Mouse (Mus musculus): ENCODE results near the gene Klhdc7b. TPM values are rescaled to one million over a fixed set of nuclear protein-coding genes. Genes with fewer than 3 reads are reported as not detected.

Gene Klhdc7b
- polyA plus RNA-seq, 1 experiment from 2014 or later = 0.04 TPM

DNA sequence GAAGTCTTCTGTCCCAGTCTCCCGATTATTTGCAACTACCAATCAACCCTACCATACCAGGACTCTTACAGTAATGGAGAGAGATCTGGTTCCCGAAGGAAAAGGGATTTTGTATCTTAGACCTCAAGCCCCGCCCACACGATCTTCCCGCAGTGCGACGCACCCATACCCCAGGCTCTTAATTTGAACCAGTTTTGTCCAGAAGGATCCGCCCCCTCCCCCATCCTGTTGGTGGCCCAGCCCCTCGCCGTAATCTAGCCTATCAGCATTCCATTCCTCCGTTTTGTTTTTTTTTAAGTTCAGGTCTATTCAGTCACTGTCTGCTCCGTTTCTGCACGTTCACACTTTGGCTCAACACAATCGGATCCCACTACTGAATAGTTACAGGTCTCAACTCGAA lies 28.3 kb upstream of the Klhdc7b start:
- WGBS = under 1% methylated on average over 15 of the region's 15 CpGs
- H3K36me3 ChIP-seq (replicated peaks) = peaks cover 64% of the 10 kb centered on the region

DNA sequence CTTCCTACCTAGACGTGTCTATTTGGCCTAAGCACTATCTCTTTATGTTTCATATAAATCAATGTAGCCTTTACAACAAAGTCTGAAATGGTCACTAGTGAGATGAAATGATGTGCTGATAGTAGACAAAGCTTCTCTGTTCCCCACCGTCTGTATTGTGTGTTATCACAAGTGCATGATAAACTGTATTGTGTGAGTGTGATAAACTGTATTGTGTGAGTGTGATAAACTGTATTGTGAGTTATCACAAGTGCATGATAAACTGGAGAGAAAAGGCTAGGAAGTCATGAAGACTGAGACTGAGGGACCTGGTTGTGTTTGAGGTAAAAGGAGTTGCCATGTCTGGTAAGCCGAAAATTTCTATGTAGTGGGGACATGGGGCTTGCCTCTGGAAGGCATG lies 25.9 kb upstream of the Klhdc7b start:
- Histone ChIP-seq H3K27me3 (ENCODE audit: poor library complexity, severe bottlenecking) (no peaks in the 10 kb centered on the region), H3K4me1 (peaks cover 33% of the 10 kb centered on the region), H3K36me3 (replicated peaks) (peaks cover 64% of the 10 kb centered on the region), H3K4me3 (no peak overlapping the region), H3K27ac (no peak overlapping the region), H3K9me3 (no peaks in the 10 kb centered on the region)
- 88% methylated on average over 3 of the region's 3 CpGs for WGBS
- DNase-seq (ENCODE audit: extremely low spot score, low spot score) = no peak

More for the DNA sequence above, 28.3 kb upstream of the Klhdc7b start:
- DNase-seq (ENCODE audit: extremely low spot score, low spot score) = peak; percentile 87
- Histone ChIP-seq H3K27me3 (ENCODE audit: poor library complexity, severe bottlenecking) (no peaks in the 10 kb centered on the region), H3K4me1 (peaks cover 35% of the 10 kb centered on the region), H3K4me3 (peak overlapping the region; percentile 69), H3K9me3 (no peaks in the 10 kb centered on the region), H3K27ac (peak overlapping the region; percentile 95)

GRCm38 (mm10) chr15:89363051-89363450 lies 21.7 kb upstream of the Klhdc7b start:
- Histone ChIP-seq H3K27me3 (ENCODE audit: poor library complexity, severe bottlenecking) (no peaks in the 10 kb centered on the region), H3K4me3 (no peak overlapping the region), H3K27ac (no peak overlapping the region), H3K4me1 (peaks cover 4% of the 10 kb centered on the region; the same call in 1 of the 2 replicates), H3K36me3 (replicated peaks) (peaks cover 99% of the 10 kb centered on the region), H3K9me3 (no peaks in the 10 kb centered on the region)
- DNase-seq (ENCODE audit: extremely low spot score, low spot score) = no peak
- 96% methylated on average over 7 of the region's 7 CpGs for WGBS

GRCm38 (mm10) chr15:89365141-89365551 lies 19.6 kb upstream of the Klhdc7b start:
- Histone ChIP-seq H3K27ac (no peak overlapping the region), H3K36me3 (replicated peaks) (peaks cover 100% of the 10 kb centered on the region), H3K9me3 (no peaks in the 10 kb centered on the region), H3K27me3 (ENCODE audit: poor library complexity, severe bottlenecking) (no peaks in the 10 kb centered on the region), H3K4me1 (no peaks in the 10 kb centered on the region), H3K4me3 (no peak overlapping the region)
- DNase-seq (ENCODE audit: extremely low spot score, low spot score) = no peak
- 89% methylated on average over 4 of the region's 4 CpGs for WGBS

- Histone ChIP-seq H3K9me3 (no peaks in the 10 kb centered on the region), H3K27ac (no peak overlapping the region), H3K27me3 (ENCODE audit: poor library complexity, severe bottlenecking) (peaks cover 26% of the 10 kb centered on the region), H3K36me3 (replicated peaks) (peaks cover 61% of the 10 kb centered on the region), H3K4me1 (peaks cover 35% of the 10 kb centered on the region), H3K4me3 (peak overlapping the region; percentile 74; the same call in 1 of the 2 replicates)
- WGBS = 89% methylated on average over 13 of the region's 13 CpGs
- no peak for DNase-seq (ENCODE audit: extremely low spot score, low spot score)
Measured at GRCm38 (mm10) chr15:89372068-89372467, 12.6 kb upstream of the Klhdc7b start.

DNA sequence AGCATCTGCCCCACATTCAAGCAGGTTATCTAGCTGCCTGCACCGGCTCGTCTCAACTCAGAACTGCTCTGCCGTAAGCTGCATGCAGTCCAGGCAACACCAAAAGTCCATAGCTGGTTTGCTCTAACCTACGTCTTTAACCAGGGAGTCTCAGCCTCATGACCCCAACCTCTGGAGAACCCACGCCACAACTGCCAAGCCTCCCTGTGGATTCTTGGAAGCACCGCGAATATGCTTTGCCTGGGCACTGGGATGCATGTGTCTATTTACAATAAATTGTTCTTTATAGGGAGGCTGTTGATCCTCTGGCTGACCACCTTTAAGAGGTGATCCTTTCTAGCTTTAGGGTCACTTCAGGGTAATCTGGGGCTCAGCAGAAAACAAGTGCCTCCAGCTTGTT lies 12.2 kb upstream of the Klhdc7b start:
- Histone ChIP-seq H3K9me3 (no peaks in the 10 kb centered on the region), H3K27me3 (ENCODE audit: poor library complexity, severe bottlenecking) (peaks cover 31% of the 10 kb centered on the region), H3K36me3 (replicated peaks) (peaks cover 56% of the 10 kb centered on the region), H3K4me1 (peaks cover 40% of the 10 kb centered on the region), H3K27ac (0 out of 2 replicates have a peak overlapping the region, but pooled peaks have one; percentile 95), H3K4me3 (peak overlapping the region; percentile 74)
- WGBS = 89% methylated on average over 7 of the region's 7 CpGs
- no peak for DNase-seq (ENCODE audit: extremely low spot score, low spot score)

DNA sequence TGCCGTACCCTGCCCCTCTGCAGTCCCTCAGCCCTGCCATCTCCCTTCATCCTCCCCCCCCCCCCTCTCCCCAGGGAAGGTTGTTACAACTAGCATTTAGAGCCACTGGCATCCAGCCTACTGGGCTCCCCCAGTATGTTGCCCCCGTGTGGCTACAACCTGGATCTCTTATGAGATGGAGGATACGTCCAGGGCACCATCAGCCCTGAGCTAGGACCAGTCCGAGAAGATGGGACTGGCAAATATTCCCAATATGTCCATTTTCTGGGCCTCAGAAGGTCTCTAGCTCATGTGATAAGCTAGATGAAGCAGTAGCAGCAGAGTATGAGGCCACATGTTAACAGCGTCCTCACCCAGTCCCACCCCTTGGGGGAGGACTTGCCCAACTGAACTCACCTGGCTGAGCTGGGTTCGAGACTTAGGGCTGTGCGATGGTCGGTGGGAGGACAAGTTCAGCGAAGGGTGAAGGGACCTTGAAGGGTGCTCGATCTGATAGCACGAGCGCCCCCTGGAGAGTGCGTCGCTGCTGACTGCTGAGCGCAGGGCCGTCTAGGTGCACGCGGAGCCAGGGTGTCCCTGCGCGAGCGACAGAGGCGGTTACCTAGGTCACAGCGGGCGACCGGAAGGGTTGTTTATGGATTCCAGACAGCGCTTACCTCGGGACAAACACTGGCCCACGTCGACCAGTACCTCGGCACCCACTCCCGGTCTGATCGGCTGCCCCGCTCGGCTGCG lies 11.5 kb upstream of the Klhdc7b start:
- DNase-seq (ENCODE audit: extremely low spot score, low spot score) = peak; percentile 72
- Histone ChIP-seq H3K9me3 (no peaks in the 10 kb centered on the region), H3K27me3 (ENCODE audit: poor library complexity, severe bottlenecking) (peaks cover 38% of the 10 kb centered on the region), H3K36me3 (replicated peaks) (peaks cover 50% of the 10 kb centered on the region), H3K4me3 (peak overlapping the region; percentile 74), H3K27ac (peak overlapping the region; percentile 95), H3K4me1 (peaks cover 46% of the 10 kb centered on the region)
- 3% methylated on average over 35 of the region's 35 CpGs for WGBS

DNA sequence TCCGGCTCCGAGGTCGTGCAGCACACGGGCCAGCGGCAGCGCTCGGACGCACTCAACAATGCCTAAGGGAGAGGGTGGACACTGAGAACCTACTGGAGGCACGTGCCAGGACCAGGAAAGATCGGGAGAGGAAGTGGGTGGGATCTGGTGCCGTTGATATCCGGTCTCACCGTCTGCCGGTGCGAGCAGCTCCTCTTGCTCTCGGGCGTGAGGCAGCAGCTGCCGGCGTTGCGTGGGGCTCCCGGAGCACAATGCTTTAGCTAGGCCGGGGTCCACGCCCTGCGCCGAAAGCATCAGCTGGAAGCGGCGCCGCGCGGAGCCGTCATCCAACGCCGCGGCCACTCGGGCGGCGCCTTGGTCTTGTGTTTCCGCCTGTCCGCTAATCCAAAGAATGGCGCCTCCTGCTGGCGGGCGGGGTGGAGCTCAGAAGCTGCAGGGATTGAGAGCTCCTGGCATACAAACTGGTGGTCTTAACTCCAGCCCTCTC lies 10.9 kb upstream of the Klhdc7b start, which contains the start of gene Sco2:
TSS of gene Sco2 (minus strand) at position 85 of the 487 bp plus-strand sequence.
- Histone ChIP-seq H3K27me3 (ENCODE audit: poor library complexity, severe bottlenecking) (peaks cover 44% of the 10 kb centered on the region), H3K4me3 (peak within 1 kb of the TSS; percentile 74), H3K4me1 (peaks cover 53% of the 10 kb centered on the region), H3K36me3 (replicated peaks) (peaks cover 44% of the 10 kb centered on the region), H3K9me3 (no peaks in the 10 kb centered on the region), H3K27ac (peak within 1 kb of the TSS; percentile 95)
- under 1% methylated on average over 42 of the region's 42 CpGs for WGBS
- DNase-seq (ENCODE audit: extremely low spot score, low spot score) = peak; percentile 97

DNA sequence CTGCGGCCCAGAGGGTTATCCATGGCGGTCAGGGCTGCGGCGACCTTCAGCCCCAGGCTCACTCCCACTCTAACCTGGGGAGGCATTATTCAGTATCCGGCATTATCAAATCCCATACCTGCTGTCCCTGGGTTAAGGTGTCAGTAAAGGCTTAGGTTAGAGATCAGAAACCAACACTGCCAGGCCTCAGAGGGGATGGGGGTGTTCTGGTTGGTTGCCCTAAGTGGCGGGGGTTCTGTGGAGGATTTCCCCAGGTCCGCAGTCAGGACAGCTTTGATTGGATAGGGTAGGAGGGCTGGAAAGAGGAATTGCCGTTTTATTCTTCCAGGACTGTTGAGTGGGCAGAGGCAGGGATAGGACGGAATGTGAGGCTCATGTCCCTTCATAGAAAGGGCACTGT lies 10.4 kb upstream of the Klhdc7b start:
- no peak for DNase-seq (ENCODE audit: extremely low spot score, low spot score)
- peaks cover 49% of the 10 kb centered on the region for H3K27me3 ChIP-seq (ENCODE audit: poor library complexity, severe bottlenecking)
- peak overlapping the region; percentile 95 for H3K27ac ChIP-seq
- WGBS = 49% methylated on average over 9 of the region's 9 CpGs
- H3K4me3 ChIP-seq = peak overlapping the region; percentile 74
- H3K9me3 ChIP-seq = no peaks in the 10 kb centered on the region
- peaks cover 58% of the 10 kb centered on the region for H3K4me1 ChIP-seq
- H3K36me3 ChIP-seq (replicated peaks) = peaks cover 38% of the 10 kb centered on the region

DNA sequence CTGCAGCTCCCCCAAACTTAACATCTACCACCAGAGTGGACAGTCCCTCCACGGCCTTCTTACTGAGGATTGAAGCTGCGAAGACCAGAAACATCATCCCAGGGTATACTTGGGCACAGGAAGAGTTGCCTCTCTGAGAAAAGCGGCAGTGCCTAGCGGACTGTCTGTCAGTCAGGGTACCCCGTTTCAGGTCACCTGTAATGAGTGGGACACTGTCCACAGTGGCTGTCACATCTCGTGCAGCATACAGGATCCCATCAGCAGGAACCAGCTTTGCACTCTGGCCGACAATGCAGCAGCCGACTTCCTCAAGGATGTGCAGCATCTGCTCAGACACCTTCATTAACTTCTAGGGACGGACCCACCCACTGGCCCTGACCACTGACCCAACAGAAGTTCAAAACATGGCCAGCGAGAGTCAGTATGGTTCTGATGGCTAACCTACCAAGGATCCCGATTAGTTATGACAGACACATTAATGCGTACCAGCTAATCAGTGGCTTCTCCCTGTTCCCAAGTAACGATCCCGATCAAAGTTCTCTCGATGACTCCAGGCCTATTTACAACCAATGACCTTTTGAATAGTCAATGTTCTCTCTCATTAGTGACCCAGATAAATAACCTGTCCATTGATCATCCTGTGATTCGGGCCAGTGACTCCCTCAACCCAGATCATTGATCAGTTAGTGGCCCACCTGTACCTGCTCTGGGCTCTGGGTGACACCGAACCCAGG lies 9.7 kb upstream of the Klhdc7b start:
- DNase-seq (ENCODE audit: extremely low spot score, low spot score) = no peak
- H3K4me1 ChIP-seq = peaks cover 61% of the 10 kb centered on the region

GRCm38 (mm10) chr15:89376040-89376439 lies 8.7 kb upstream of the Klhdc7b start:
- H3K9me3 ChIP-seq = no peaks in the 10 kb centered on the region
- no peak overlapping the region for H3K27ac ChIP-seq
- H3K27me3 ChIP-seq (ENCODE audit: poor library complexity, severe bottlenecking) = peaks cover 66% of the 10 kb centered on the region
- H3K36me3 ChIP-seq (replicated peaks) = peaks cover 21% of the 10 kb centered on the region
- no peak overlapping the region for H3K4me3 ChIP-seq
- 81% methylated on average over 7 of the region's 7 CpGs for WGBS
- H3K4me1 ChIP-seq = peaks cover 61% of the 10 kb centered on the region
- no peak for DNase-seq (ENCODE audit: extremely low spot score, low spot score)

More for the DNA sequence above, 9.7 kb upstream of the Klhdc7b start:
- Histone ChIP-seq H3K27me3 (ENCODE audit: poor library complexity, severe bottlenecking) (peaks cover 55% of the 10 kb centered on the region), H3K9me3 (no peaks in the 10 kb centered on the region), H3K27ac (peak overlapping the region; percentile 95; the same call in 1 of the 2 replicates), H3K36me3 (replicated peaks) (peaks cover 32% of the 10 kb centered on the region), H3K4me3 (0 out of 2 replicates have a peak overlapping the region, but pooled peaks have one; percentile 74)
- WGBS = 91% methylated on average over 17 of the region's 17 CpGs

DNA sequence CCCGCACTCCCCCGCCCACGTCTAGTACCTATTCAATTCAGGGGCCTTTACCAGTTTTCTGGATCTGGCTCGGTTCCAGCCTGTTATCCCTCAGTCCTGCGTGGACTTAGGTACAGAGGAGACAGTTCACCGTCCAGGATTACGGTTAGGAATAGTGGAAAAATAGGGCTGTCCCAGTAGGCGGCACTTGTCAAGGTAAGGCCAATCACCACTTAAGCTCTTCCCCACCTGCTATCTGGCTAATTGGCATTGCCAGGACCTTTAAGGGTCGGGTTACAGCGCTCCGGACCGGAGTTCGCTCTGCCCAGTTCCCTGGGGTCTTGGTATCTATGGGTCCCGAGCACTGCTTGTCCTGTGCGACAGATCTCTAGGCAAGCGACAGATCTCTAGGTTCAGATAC lies 7.8 kb upstream of the Klhdc7b start, which contains the start of gene Tymp:
TSS of gene Tymp (minus strand) at position 83 of the 400 bp plus-strand sequence.
- peak within 1 kb of the TSS; percentile 18; the same call in 1 of the 2 replicates for H3K4me3 ChIP-seq
- DNase-seq (ENCODE audit: extremely low spot score, low spot score) = no peak
- H3K36me3 ChIP-seq (replicated peaks) = peaks cover 12% of the 10 kb centered on the region
- H3K27me3 ChIP-seq (ENCODE audit: poor library complexity, severe bottlenecking) = peaks cover 74% of the 10 kb centered on the region
- H3K4me1 ChIP-seq = peaks cover 59% of the 10 kb centered on the region
- WGBS = 13% methylated on average over 16 of the region's 16 CpGs
- H3K27ac ChIP-seq = no peak within 1 kb of the TSS
- no peaks in the 10 kb centered on the region for H3K9me3 ChIP-seq

All from forebrain, embryonic 10.5 days (tissue).